Mouse (Mus musculus): Measurements from ENCODE around the gene Gmpr.
"Not testable (repeated sequence)": the region's sequence is repeated elsewhere in the genome, so short reads cannot be mapped to it uniquely, and the experiment has no call there.

Gene Gmpr

GRCm38 (mm10) chr13:45507274-45508229, at the start of gene Gmpr:
Gmpr (plus strand) TSS chr13:45507444.
- no peak for DNase-seq (ENCODE audit: low spot score)

- no peak for DNase-seq (ENCODE audit: low spot score)
Observed at GRCm38 (mm10) chr13:45457459-45457858, 49.8 kb upstream of the Gmpr start.

- no peak for DNase-seq (ENCODE audit: low spot score)
Observed at GRCm38 (mm10) chr13:45460177-45460576, 47.1 kb upstream of the Gmpr start.

GRCm38 (mm10) chr13:45461370-45461958, 45.8 kb upstream of the Gmpr start:
- no peak for DNase-seq (ENCODE audit: low spot score)

GRCm38 (mm10) chr13:45465616-45466015, 41.6 kb upstream of the Gmpr start:
- no peak for DNase-seq (ENCODE audit: low spot score)

GRCm38 (mm10) chr13:45466031-45466519, 41.2 kb upstream of the Gmpr start:
- DNase-seq (ENCODE audit: low spot score): no peak

GRCm38 (mm10) chr13:45468751-45469150, 38.5 kb upstream of the Gmpr start:
- DNase-seq (ENCODE audit: low spot score): no peak

GRCm38 (mm10) chr13:45469481-45470301, 37.6 kb upstream of the Gmpr start:
- peak; percentile 18 for DNase-seq (ENCODE audit: low spot score)

- no peak for DNase-seq (ENCODE audit: low spot score)
Observed at GRCm38 (mm10) chr13:45473311-45473710, 33.9 kb upstream of the Gmpr start.

- no peak for DNase-seq (ENCODE audit: low spot score)
Observed at GRCm38 (mm10) chr13:45475297-45475696, 31.9 kb upstream of the Gmpr start.

GRCm38 (mm10) chr13:45477183-45477582, 30.1 kb upstream of the Gmpr start:
- DNase-seq (ENCODE audit: low spot score): peak; percentile 41

- DNase-seq (ENCODE audit: low spot score): no peak
Observed at GRCm38 (mm10) chr13:45479951-45480350, 27.3 kb upstream of the Gmpr start.

- DNase-seq (ENCODE audit: low spot score): no peak
Observed at GRCm38 (mm10) chr13:45483215-45483614, 24.0 kb upstream of the Gmpr start.

GRCm38 (mm10) chr13:45483949-45484348, 23.3 kb upstream of the Gmpr start:
- not testable (repeated sequence) for DNase-seq (ENCODE audit: low spot score)

GRCm38 (mm10) chr13:45485602-45486001, 21.6 kb upstream of the Gmpr start:
- DNase-seq (ENCODE audit: low spot score): no peak

- DNase-seq (ENCODE audit: low spot score): no peak
Observed at GRCm38 (mm10) chr13:45486598-45486997, 20.6 kb upstream of the Gmpr start.

- no peak for DNase-seq (ENCODE audit: low spot score)
Observed at GRCm38 (mm10) chr13:45491991-45492732, 15.1 kb upstream of the Gmpr start.

- no peak for DNase-seq (ENCODE audit: low spot score)
Observed at GRCm38 (mm10) chr13:45493846-45494245, 13.4 kb upstream of the Gmpr start.

GRCm38 (mm10) chr13:45498623-45499022, 8.6 kb upstream of the Gmpr start:
- DNase-seq (ENCODE audit: low spot score): no peak

GRCm38 (mm10) chr13:45499391-45499790, 7.9 kb upstream of the Gmpr start:
- no peak for DNase-seq (ENCODE audit: low spot score)

- DNase-seq (ENCODE audit: low spot score): no peak
Observed at GRCm38 (mm10) chr13:45499906-45500305, 7.3 kb upstream of the Gmpr start.

GRCm38 (mm10) chr13:45502791-45503190, 4.5 kb upstream of the Gmpr start:
- DNase-seq (ENCODE audit: low spot score): no peak

Measured in spleen, adult 12 weeks (tissue).